ENCODE assay signal across 17 mouse cellular contexts in the genomic region with DNA sequence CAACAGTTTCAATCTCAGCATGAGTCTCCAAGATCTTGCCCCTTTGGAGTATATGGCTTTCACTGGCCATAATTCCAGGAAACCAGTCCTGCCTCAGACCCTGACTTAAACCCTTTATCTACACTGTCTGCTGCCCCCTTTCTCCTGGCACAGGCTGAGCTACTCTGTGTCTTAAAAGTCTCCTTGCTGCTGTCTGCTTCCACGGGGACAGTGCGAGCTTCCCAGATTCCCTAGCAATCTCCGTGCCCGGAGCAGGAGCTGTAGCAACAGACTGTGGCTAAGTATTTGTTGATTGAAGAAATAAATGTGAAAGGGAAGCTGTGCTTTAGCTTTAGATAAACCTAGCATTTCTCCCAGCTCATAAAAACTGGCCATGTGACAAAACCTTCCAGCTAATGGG.
DNase-seq lines count a peak whose midpoint lies in the region; ATAC-seq and TF ChIP-seq lines count a peak whose summit lies in the region.
"Had no signal": no experiment of that assay in that cellular context is flagged by ENCODE, and none has a peak within 500 bp of the region (broad histone marks: within the 10 kb centered on the region; RNA-seq: fewer than 3 reads in every experiment).

No protein-coding gene starts in this region.

- H3K9ac ChIP-seq in kidney, postnatal 0 days (ENCODE audit: low read depth, low read length) = no peak overlapping the region
- no peak overlapping the region for H3K9ac ChIP-seq in kidney, embryonic 15.5 days
- H3K9ac ChIP-seq in midbrain, embryonic 12.5 days (replicated peaks) = 0 out of 2 replicates have a peak overlapping the region, but pooled peaks have one; percentile 37
- H3K9ac ChIP-seq in midbrain, embryonic 15.5 days = no peak overlapping the region
- no peak overlapping the region for H3K9ac ChIP-seq in intestine, embryonic 15.5 days
- no peak overlapping the region for H3K9ac ChIP-seq in stomach, embryonic 16.5 days (ENCODE audit: low read length)
- H3K9ac ChIP-seq in kidney, embryonic 14.5 days (ENCODE audit: low read depth, low read length) = no peak overlapping the region
- H3K9ac ChIP-seq: forebrain, embryonic 12.5 days; hindbrain, embryonic 15.5 days had no signal

- H3K9me3 ChIP-seq in kidney, postnatal 0 days (replicated peaks; ENCODE audit: low read length) = no peaks in the 10 kb centered on the region
- no peaks in the 10 kb centered on the region for H3K9me3 ChIP-seq in kidney, embryonic 15.5 days (replicated peaks)
- no peaks in the 10 kb centered on the region for H3K9me3 ChIP-seq in midbrain, embryonic 12.5 days
- H3K9me3 ChIP-seq in midbrain, embryonic 15.5 days = no peaks in the 10 kb centered on the region
- no peaks in the 10 kb centered on the region for H3K9me3 ChIP-seq in intestine, embryonic 15.5 days
- H3K9me3 ChIP-seq in stomach, embryonic 16.5 days (replicated peaks; ENCODE audit: control insufficient read depth, low read length) = no peaks in the 10 kb centered on the region
- H3K9me3 ChIP-seq in kidney, embryonic 14.5 days (ENCODE audit: control insufficient read depth, low read length) = no peaks in the 10 kb centered on the region
- H3K9me3 ChIP-seq: forebrain, embryonic 12.5 days; hindbrain, embryonic 15.5 days had no signal

- no peak overlapping the region for H3K4me2 ChIP-seq in kidney, postnatal 0 days (ENCODE audit: low read length)
- H3K4me2 ChIP-seq in kidney, embryonic 15.5 days = no peak overlapping the region
- no peak overlapping the region for H3K4me2 ChIP-seq in midbrain, embryonic 12.5 days (replicated peaks)
- H3K4me2 ChIP-seq in midbrain, embryonic 15.5 days = no peak overlapping the region
- no peak overlapping the region for H3K4me2 ChIP-seq in intestine, embryonic 15.5 days (replicated peaks)
- H3K4me2 ChIP-seq in stomach, embryonic 16.5 days (ENCODE audit: low read depth, low read length) = no peak overlapping the region
- no peak overlapping the region for H3K4me2 ChIP-seq in kidney, embryonic 14.5 days (replicated peaks; ENCODE audit: low read depth, low read length)
- H3K4me2 ChIP-seq: forebrain, embryonic 12.5 days; hindbrain, embryonic 15.5 days had no signal

- no peak for ATAC-seq in kidney, postnatal 0 days (replicated peaks; ENCODE audit: low FRiP score, low read depth)
- no peak for ATAC-seq in kidney, embryonic 15.5 days (replicated peaks; ENCODE audit: low FRiP score)
- ATAC-seq in midbrain, embryonic 12.5 days (ENCODE audit: low FRiP score, low read depth) = no peak
- no peak for ATAC-seq in midbrain, embryonic 15.5 days (replicated peaks)
- ATAC-seq in intestine, embryonic 15.5 days = no peak
- peak; percentile 33; the same call in 1 of the 2 replicates for ATAC-seq in stomach, embryonic 16.5 days (ENCODE audit: insufficient read depth, low FRiP score)
- ATAC-seq in kidney, embryonic 14.5 days (ENCODE audit: low FRiP score, low TSS enrichment) = no peak
- ATAC-seq in megakaryocyte-erythroid progenitor cell, adult 5-6 weeks (replicated peaks; ENCODE audit: low FRiP score, low TSS enrichment, poor library complexity, severe bottlenecking) = no peak

- H3K27ac ChIP-seq in kidney, postnatal 0 days = no peak overlapping the region
- no peak overlapping the region for H3K27ac ChIP-seq in kidney, embryonic 15.5 days
- H3K27ac ChIP-seq in midbrain, embryonic 12.5 days (replicated peaks) = no peak overlapping the region
- H3K27ac ChIP-seq in midbrain, embryonic 15.5 days = no peak overlapping the region
- peak overlapping the region; percentile 60; the same call in 1 of the 2 replicates for H3K27ac ChIP-seq in intestine, embryonic 15.5 days
- H3K27ac ChIP-seq in stomach, embryonic 16.5 days (ENCODE audit: low read length) = no peak overlapping the region
- no peak overlapping the region for H3K27ac ChIP-seq in kidney, embryonic 14.5 days (ENCODE audit: low read depth, low read length)
- H3K27ac ChIP-seq: forebrain, embryonic 12.5 days; hindbrain, embryonic 15.5 days; layer of hippocampus, adult 2 months; macrophage had no signal

- H3K4me1 ChIP-seq in kidney, postnatal 0 days (replicated peaks; ENCODE audit: insufficient read depth, low read length) = no peaks in the 10 kb centered on the region
- H3K4me1 ChIP-seq in kidney, embryonic 15.5 days = peaks cover 6% of the 10 kb centered on the region
- H3K4me1 ChIP-seq in midbrain, embryonic 12.5 days = peaks cover 5% of the 10 kb centered on the region; the same call in 1 of the 2 replicates
- H3K4me1 ChIP-seq in midbrain, embryonic 15.5 days = no peaks in the 10 kb centered on the region
- H3K4me1 ChIP-seq in intestine, embryonic 15.5 days (replicated peaks) = peaks cover 9% of the 10 kb centered on the region
- H3K4me1 ChIP-seq in stomach, embryonic 16.5 days (ENCODE audit: control insufficient read depth, insufficient read depth, low read length) = 0 out of 2 replicates have a peak, but pooled peaks cover 4% of the 10 kb centered on the region
- no peaks in the 10 kb centered on the region for H3K4me1 ChIP-seq in kidney, embryonic 14.5 days (ENCODE audit: control insufficient read depth, insufficient read depth, low read length)

- no peak for DNase-seq in kidney, postnatal 0 days (ENCODE audit: low spot score)
- DNase-seq: B cell, adult 2 months; cerebellum, adult 18-20 months; liver; right cerebral cortex, postnatal 14 days had no signal

- WGBS in kidney, postnatal 0 days = 43% methylated on average over 4 of the region's 4 CpGs
- WGBS in kidney, embryonic 15.5 days = 25% methylated on average over 4 of the region's 4 CpGs
- WGBS in midbrain, embryonic 12.5 days = 15% methylated on average over 4 of the region's 4 CpGs
- WGBS in midbrain, embryonic 15.5 days = 16% methylated on average over 4 of the region's 4 CpGs
- WGBS in intestine, embryonic 15.5 days = 37% methylated on average over 4 of the region's 4 CpGs
- 38% methylated on average over 4 of the region's 4 CpGs for WGBS in stomach, embryonic 16.5 days
- 19% methylated on average over 4 of the region's 4 CpGs for WGBS in kidney, embryonic 14.5 days

- no peak overlapping the region for H3K4me3 ChIP-seq in kidney, postnatal 0 days (replicated peaks; ENCODE audit: low read depth, low read length)
- H3K4me3 ChIP-seq in kidney, embryonic 15.5 days (replicated peaks) = no peak overlapping the region
- no peak overlapping the region for H3K4me3 ChIP-seq in midbrain, embryonic 12.5 days
- H3K4me3 ChIP-seq in midbrain, embryonic 15.5 days = no peak overlapping the region
- no peak overlapping the region for H3K4me3 ChIP-seq in intestine, embryonic 15.5 days (replicated peaks)
- H3K4me3 ChIP-seq in stomach, embryonic 16.5 days (replicated peaks; ENCODE audit: low read length) = no peak overlapping the region
- no peak overlapping the region for H3K4me3 ChIP-seq in kidney, embryonic 14.5 days (ENCODE audit: low read length)
- H3K4me3 ChIP-seq: forebrain, embryonic 12.5 days; hindbrain, embryonic 15.5 days; layer of hippocampus, adult 2 months; myocyte had no signal

- no peaks in the 10 kb centered on the region for H3K27me3 ChIP-seq in kidney, postnatal 0 days (ENCODE audit: insufficient read depth, low read length)
- no peaks in the 10 kb centered on the region for H3K27me3 ChIP-seq in kidney, embryonic 15.5 days
- H3K27me3 ChIP-seq in midbrain, embryonic 12.5 days = peaks cover 29% of the 10 kb centered on the region
- no peaks in the 10 kb centered on the region; the same call in 1 of the 2 replicates for H3K27me3 ChIP-seq in midbrain, embryonic 15.5 days (replicated peaks)
- H3K27me3 ChIP-seq in intestine, embryonic 15.5 days (replicated peaks) = no peaks in the 10 kb centered on the region
- H3K27me3 ChIP-seq in stomach, embryonic 16.5 days (ENCODE audit: control insufficient read depth, insufficient read depth, low read length) = no peaks in the 10 kb centered on the region
- no peaks in the 10 kb centered on the region for H3K27me3 ChIP-seq in kidney, embryonic 14.5 days (ENCODE audit: control insufficient read depth, insufficient read depth, low read length)
- H3K27me3 ChIP-seq: hindbrain, embryonic 15.5 days had no signal

- H3K36me3 ChIP-seq in kidney, postnatal 0 days (ENCODE audit: insufficient read depth, low read length) = no peaks in the 10 kb centered on the region
- no peaks in the 10 kb centered on the region for H3K36me3 ChIP-seq in kidney, embryonic 15.5 days
- no peaks in the 10 kb centered on the region for H3K36me3 ChIP-seq in midbrain, embryonic 12.5 days
- no peaks in the 10 kb centered on the region for H3K36me3 ChIP-seq in midbrain, embryonic 15.5 days (replicated peaks)
- no peaks in the 10 kb centered on the region for H3K36me3 ChIP-seq in intestine, embryonic 15.5 days
- H3K36me3 ChIP-seq in stomach, embryonic 16.5 days (ENCODE audit: control insufficient read depth, insufficient read depth, low read length) = no peaks in the 10 kb centered on the region
- no peaks in the 10 kb centered on the region for H3K36me3 ChIP-seq in kidney, embryonic 14.5 days (ENCODE audit: control insufficient read depth, insufficient read depth, low read length)
- H3K36me3 ChIP-seq: forebrain, embryonic 12.5 days; hindbrain, embryonic 15.5 days had no signal

- peak; percentile 18; the same call in 1 of the 2 replicates for TF ChIP-seq CTCF in kidney, postnatal 0 days (IDR thresholded peaks at IDR 0.05; ENCODE audit: low read depth)
